Mouse (Mus musculus): ENCODE results near the gene Notch3.
"Not testable (repeated sequence)": the region's sequence is repeated elsewhere in the genome, so short reads cannot be mapped to it uniquely, and the experiment has no call there.

The Notch3 gene

DNA sequence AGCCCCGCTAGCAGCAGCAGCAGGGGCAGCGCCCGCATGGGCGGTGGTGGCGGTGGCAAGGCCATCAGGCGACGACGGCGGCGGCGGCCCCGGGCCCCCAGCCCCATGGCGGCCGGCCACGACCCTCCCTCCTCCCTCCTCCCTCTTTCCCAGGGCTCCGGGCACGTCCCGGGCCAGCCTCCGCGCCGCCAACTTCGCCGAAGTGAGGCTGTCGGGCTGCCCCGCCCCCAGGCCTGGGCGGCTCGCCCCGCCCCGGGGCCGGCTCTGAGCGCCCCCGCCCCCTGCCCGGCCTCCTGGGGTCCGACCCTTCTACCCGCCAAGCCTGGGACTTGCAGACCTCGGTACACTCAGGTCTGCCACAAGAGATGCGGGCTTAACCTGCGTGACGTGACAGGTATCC, at the start of gene Notch3:
Gene Notch3 (minus strand): TSS at position 166 of the 400 bp plus-strand sequence.
- DNase-seq (ENCODE audit: low spot score in 2 of 2) = peak in 1 of 2 experiments; percentile 46

DNA sequence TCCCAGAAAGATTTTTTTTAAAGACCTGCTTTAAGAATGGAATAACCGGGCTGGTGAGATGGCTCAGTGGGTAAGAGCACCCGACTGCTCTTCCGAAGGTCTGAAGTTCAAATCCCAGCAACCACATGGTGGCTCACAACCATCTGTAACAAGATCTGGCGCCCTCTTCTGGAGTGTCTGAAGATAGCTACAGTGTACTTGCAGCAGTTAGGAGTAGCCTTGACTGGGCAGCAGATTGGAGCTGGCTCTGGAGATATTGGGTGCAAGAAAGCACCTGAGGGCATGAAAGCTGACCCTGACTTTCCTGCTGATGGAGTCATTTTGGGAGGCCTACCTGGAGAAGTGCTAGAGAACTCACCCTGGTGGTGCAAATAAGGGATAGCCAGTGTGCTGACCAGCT, 48.9 kb upstream of the Notch3 start:
- not testable (repeated sequence) for DNase-seq (ENCODE audit: low spot score in 2 of 2)

DNA sequence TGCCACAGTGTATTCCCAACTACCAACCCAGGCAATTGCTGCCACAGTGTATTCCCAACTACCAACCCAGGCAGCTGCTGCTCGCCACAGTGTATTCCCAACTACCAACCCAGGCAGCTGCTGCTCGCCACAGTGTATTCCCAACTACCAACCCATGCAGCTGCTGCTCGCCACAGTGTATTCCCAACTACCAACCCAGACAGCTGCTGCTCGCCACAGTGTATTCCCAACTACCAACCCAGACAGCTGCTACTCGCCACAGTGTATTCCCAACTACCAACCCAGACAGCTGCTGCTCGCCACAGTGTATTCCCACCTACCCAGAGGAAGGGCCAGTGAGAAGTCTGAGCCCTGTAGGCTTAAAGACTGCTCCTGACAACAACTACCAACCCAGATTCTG, 44.9 kb upstream of the Notch3 start:
- not testable (repeated sequence) for DNase-seq (ENCODE audit: low spot score in 2 of 2)

DNA sequence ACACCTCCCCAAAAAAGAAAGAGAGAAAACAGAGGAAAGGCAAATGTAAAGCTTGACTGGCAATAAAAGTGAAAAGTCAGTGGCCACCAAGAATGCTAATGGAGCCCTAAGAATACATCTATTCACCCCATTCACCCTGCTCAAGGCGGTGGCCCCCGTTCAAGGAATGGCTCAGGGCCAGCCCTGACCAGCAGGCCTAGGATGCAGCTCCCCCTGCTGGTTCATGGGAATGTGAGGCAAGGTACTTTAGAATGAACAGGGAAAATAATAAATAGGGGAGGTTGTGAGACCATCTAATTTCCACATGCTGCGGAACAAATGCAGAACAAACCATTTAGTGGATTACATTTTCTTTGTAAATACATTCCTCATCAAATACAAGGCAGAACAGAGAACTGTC, 43.1 kb upstream of the Notch3 start:
- peak in 1 of 2 experiments; percentile 63 for DNase-seq (ENCODE audit: low spot score in 2 of 2)

DNA sequence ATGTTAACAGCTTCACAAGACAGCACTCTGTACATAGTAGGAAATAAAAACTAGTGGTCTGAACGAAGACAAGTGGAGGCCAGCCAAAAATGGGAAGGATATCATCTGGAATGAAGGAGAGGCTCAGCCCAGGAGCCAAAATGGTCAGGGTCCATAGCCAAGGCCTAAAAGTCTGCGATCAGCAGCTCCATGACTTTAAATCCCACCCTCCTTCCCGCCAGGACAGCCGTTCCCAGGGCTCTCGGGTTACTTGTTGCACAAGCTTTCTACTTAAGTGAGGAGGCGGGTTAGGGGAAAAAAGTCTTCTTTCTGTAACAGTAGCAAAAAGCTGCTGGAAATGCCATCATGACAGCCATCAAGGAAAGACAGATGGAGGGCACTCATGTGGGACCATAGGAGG, 42.5 kb upstream of the Notch3 start:
- DNase-seq (ENCODE audit: low spot score in 2 of 2) = no peak

DNA sequence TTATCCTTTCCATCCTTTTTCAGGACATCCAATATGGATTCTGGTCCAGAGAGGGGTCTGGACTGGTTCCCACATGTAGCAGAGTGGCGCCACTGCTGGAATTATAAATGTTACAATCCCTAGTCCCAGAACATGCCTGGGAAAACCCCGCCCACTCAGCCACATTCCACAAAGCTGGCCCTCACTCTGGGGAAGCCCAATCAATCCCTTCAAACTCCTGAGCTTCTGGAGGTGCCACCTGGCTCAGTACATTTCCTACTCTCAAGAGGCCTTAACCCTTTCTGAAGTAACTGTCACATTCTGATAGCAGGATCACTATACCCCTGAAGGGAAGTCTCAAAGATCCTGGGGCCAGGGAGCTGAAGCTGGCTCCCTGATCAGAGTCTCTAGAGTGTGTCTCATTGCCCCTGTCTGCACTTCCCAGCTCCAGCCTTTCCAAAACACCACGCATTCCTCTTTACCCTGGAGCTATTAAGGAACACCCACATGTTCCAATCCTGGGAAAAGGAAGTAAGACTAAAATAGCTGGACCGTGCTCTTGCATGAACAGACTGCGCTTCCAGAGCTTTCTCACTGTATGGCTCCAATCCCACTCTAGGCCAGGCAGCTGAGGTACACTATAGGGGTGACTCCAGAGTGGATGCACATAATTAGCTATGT, 41.1 kb upstream of the Notch3 start:
- no peak for DNase-seq (ENCODE audit: low spot score in 2 of 2)

DNA sequence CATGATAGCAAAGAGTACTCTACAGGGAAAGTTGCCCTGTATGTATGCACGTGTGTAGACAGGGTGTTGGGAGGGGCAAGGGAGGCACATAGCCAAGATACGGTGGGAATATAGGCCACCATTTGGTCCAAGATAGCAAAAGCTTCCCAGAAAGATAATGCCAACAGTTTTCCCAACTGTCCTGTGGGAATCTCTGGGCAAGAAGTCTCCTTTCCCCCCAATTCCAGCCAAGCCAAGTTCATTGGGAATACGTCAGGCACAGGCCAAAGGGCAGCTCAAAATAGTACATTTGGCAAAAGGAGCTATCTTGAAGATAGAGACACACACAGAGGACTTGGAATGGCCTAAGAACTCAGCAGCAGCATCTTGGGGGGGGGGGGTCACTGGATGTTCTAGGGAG, 38.7 kb upstream of the Notch3 start:
- no peak for DNase-seq (ENCODE audit: low spot score in 2 of 2)

DNA sequence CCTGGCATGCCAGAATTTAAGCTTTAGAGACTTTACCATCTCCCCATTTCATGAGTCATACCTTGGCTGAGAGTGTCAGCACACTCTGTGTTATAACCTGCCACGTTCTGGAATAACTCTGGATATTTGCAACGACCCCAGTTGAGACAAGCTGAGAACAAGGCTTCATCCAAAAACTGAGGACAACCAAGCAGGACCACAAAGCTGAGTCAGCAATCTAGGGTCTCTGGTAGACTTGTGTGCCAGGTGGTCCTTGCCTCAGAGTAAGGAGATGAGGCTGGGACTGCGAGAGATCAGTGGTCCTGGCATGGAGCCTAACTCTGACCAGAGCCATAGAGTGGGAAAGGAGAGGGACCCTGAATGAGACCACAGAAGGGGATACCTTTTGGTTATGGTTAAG, 36.3 kb upstream of the Notch3 start:
- DNase-seq (ENCODE audit: low spot score in 2 of 2) = no peak

DNA sequence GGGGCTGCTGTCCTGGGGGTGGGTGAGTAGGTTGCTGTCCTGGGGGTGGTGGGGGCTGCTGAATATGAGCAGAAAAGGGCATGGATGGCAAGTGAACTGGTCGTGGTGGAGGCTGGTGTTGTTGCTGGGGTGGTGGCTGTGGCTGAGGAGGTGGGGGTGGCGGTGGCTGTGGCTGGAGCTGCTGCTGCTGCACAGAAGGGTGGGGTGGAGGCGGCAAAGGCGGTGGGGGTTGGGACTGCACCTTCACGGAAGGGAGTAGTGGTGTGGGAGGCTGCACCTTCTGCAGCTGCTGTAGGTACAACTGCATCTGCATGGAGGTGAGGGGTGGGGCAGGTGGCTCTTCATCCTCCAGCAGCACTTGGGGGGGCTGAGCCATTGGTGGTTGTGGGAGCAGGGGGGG, 34.4 kb upstream of the Notch3 start:
- DNase-seq (ENCODE audit: low spot score in 2 of 2) = no peak

DNA sequence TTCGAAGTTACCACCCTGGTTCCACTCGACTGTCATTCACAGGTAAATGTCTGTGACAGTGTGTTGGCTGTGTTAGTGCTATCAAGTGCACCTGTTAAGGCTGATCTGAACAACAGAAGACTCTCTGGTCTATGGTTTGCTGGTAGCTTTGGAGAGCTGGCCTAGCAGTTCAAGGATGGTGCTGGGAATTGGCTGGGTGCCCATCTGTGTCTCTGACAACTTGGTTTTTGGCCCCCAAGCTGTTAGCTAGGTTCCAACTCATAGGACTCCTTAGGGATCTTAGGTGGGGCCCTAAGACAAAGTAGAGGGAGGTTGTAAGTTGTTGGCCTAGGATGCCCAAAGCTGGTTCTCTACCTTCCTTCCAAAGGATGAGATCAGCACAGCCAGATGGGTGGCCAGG, 33.1 kb upstream of the Notch3 start:
- no peak for DNase-seq (ENCODE audit: low spot score in 2 of 2)

DNA sequence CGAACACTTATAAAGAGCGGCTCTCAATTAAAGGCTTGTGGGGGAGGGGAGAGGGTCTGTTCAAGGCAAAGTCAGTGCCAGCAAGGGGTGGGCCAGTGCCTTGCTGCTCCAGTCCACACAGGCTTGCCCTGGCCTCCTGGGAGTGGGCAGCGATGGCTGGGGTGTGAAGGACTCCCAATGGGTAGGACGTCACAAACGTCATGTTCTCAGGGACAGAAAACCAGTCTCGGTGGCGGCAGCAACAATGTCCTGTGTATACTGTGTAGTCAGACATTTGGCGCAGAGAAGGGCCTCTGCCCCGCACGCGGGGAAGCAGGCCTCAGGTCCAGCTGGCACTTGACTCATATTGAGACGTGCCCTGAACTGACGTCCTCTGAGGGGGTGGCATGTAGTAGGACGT, 30.5 kb upstream of the Notch3 start:
- DNase-seq (ENCODE audit: low spot score in 2 of 2) = no peak

DNA sequence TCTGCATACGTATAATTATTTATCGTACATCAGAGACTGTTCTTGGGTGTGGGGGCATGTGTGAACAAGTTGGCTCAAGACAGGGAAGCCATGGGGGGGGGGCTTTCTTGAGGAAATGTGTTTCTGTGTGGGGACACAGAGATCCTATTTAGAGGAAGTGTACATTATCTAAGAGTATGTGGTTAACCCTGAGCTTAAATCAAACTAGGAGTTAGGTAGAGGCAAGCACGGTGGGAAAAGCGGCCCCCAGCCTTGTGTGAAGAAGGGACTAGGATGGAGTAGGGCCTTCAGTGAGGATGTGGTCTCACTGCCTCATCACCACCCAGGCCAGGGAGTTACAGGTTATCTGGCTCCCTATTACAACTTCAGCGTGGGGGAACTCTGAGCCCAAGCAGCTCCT, 29.1 kb upstream of the Notch3 start:
- DNase-seq (ENCODE audit: low spot score in 2 of 2) = no peak

DNA sequence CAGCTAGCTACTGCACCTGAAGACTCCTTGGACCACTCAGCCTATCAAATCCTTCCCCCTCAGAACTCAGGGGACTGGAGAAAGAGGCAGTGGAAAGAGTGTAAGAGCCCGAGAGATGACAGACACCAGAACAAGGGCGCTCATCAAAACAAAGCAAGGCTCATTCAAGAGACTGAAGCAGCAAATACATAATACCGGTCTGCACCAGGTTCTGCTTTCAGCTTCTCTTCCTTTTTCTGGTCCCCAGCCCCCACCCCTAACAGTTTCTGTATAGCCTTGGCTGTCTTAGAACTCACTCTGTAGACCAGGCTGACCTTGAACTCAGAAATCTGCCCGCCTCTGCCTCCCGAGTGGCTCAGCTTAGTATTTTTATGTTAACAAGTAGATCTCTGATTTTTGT, 26.4 kb upstream of the Notch3 start:
- no peak for DNase-seq (ENCODE audit: low spot score in 2 of 2)

DNA sequence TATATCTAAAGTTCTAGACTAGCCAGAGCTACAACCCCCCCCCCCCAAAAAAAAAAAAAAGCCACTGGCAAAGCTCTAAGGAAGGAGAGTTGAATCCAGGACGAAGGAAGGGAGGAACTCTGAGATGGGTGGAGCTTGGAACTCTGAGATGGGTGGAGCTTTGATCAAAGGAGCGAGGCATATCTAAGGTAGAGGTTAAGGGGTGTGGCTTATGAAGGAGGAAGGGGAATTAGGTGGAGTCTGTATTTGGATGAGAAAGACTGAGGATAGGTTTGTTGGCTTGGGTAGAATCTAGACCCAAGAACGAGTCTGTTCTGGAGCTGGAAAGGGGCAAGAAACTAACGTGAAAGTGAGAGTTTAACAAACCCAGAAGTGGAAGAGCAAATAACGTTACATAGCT, 23.2 kb upstream of the Notch3 start:
- DNase-seq (ENCODE audit: low spot score in 2 of 2) = no peak

DNA sequence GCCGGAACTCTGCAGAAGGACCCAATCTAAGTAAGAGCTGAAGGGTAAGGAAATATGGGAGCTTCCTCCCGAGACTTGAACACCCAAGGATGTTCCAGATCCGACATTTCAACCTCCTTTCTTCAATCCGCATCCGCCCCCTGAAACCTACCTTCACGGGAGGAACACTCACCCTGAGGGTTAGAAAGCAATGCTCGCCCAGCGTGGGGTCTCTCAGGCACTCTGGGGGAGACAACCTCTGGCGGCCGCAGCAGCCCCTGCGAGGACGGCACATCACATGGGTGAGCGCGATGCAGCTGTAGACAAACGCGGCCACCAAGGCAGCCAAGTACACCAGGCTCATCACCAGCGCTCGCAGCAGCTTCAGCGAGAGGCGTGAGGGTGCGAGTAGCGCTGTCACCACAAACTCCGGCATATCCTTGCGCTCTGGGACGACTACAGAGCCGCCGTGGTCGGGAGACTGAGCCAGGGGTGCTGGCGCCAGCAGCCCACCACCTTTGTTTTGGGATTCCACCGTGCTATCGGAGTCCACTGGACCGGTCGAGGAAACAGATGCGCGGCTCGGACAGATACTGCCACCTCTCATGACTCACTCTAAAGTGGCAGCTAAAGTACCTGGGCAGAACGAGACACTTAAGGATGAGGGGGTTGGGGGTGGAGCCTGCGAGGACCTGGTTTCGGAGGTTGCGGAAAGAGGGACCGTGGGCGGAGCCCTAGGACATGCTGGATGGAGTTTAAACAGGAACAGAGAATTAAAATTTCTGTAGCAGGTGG, 22.4 kb upstream of the Notch3 start, which contains the start of gene Ephx3:
Gene Ephx3 (minus strand): TSS at position 687 of the 774 bp plus-strand sequence.
- peak in 1 of 2 experiments; percentile 29 for DNase-seq (ENCODE audit: low spot score in 2 of 2)

DNA sequence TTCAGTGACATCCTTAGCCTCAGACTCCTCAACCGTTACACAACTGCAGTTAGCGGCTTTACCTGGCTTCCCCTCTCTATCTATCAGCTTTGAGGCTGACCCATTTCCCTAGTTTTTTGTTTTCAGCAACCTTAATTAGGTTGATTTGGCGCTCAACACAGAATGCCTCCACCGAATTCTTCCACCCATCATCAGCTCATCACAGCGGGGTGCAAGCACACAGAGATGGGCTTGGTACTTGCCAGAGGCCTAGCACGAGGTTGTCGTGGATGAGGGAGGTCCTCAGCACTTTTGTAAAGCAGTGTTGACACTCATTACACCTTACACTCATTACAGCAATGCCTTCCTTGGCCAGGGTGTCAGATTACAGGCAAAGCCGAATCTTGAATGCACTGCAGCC, 16.4 kb upstream of the Notch3 start:
- no peak for DNase-seq (ENCODE audit: low spot score in 2 of 2)

DNA sequence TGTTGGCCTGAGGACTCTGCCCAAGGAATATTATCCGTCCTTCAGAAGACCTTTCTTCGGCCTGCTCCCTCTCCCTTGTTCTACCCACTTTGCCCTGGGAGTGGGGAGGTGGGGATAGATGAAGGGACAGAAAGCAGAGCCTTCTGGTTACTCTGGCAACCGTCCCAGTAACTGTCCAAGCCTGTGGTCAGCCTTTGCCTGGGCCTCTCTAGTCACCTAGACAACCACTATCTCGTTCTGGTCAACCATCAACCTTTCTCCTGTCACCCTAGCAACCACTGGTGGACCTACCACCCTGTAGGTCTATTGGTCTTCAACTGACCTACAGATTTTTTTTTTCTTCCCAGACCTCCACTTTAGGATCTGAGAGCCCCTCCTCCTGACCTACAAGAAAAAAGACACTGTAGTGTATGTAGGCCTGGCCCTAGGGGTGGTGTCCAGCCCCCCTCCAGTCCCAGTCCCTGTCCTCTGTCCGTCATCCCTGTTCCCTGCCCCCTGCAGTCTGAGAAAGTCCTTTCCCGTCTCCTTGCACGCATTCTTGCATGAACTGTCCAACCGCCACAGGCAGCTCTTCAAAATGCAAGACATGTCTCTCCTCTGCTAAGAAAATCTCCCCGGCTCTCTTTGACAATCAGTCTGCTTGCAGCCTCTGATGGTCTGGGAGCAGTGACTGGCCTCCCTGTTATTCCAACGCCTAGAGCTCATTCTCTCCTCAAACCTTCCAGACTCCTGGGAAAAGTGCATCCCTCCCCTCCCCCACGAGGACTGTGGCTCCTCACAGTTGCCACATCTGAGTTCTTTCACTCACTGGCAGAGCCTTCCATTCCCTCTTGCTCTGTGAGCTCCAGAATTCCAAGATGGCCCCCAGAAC, 13.2 kb upstream of the Notch3 start:
- DNase-seq (ENCODE audit: low spot score in 2 of 2) = no peak

DNA sequence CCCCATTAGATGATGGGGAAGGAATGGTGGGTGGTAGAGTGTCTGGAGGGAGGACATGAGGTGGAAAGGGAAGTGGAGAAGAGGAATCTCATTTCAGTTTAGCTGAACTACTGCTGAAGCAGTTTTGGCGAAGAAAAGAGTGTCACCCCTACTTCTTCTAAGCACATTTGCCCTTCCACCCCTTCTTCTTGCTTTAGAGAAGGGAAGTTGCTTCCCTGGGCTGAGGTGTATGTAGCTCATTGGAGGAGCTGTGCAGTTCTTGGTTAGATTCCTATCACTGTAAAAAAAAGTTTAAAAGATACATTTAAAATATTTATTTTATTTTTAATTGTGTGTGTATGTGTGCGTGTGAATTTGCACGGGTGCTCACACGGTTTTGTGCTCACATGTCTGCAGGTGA, 10.3 kb upstream of the Notch3 start:
- DNase-seq (ENCODE audit: low spot score in 2 of 2) = no peak

DNA sequence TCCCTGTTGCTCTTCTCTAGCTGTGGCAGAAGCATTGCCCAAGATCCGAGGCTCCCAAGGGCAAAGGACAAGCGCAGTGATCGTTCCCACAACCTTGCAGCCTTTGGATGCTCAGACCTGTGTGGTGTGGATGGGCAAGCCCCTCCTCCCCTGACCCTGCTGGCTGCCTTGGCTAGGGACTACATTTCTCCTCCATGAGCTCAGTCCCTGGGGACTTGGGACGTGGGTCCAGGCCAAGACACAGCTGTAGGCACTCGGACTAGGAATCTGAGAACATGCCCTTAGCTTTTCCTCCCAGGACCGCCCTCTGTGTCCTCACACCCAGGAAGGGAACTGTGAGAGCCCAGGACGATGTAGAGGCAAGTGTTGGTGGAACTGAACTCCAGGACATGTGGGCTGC, 6.5 kb upstream of the Notch3 start:
- DNase-seq (ENCODE audit: low spot score in 2 of 2) = no peak

DNA sequence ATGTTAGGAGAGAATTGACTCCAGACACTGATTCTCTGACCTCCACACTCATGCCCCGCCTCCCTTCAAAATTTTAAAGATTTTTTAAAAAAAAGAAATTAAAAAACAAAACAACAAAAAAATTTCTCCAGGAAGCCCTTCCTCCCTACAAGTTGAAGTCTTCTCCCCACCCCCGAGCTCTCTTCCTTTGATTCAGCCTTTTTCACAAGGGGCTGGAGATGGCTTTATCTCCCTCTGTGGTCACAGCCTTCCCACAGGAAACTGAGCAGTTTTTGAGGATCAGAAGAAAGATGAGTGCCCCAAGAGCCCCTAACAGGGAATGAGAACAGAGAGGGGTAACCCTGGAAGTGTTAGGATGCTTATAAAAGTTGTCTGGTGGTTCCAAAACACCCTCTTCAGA, 5.8 kb upstream of the Notch3 start:
- DNase-seq (ENCODE audit: low spot score in 2 of 2) = no peak

DNA sequence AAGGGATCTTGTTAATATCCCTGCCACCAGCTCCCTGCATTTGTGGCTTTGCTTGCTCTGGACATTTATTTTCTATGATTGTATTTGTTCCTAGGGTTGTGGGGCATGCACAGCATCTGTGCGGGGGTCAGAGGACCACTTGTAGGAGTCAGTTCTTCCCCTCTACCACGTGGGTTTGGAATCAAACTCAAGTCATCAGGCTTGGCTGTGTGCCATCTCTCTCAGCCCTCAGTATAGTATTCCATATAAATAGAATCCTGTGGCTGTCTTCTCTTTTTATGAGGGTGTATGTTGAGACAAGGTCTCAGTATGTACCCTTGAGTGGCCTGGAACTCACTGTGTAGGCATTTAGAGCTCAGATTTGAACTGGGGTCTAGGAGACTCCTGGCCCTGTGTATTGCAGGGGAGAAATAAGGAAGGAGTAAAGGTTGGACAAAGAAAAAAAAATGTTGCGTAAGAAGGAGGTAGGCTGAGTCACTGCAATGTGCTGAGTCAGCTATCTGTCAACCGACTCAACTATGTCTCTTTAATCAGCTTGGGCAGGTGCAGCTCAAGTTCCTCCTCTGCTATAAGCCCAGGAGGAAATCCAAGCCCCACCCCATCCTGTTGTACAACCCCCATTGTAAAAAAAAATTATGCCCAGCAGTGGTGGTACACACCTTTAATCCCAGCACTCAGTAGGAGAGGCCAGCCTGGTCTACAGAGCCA, 3.0 kb upstream of the Notch3 start:
- DNase-seq (ENCODE audit: low spot score in 2 of 2) = no peak

Data from frontal cortex, postnatal 10 days (tissue).